Mouse (Mus musculus) activated CD4-positive, CD25-positive, alpha-beta regulatory T cell, adult 4 months (primary cell): ENCODE results near the gene Hacl1. TPM values are rescaled to one million over a fixed set of nuclear protein-coding genes. Genes with fewer than 3 reads are reported as not detected.
"Not testable (repeated sequence)": the region's sequence is repeated elsewhere in the genome, so short reads cannot be mapped to it uniquely, and the experiment has no call there.

Experiments
- ATAC-seq: one replicate; pipeline ENCODE4 v1.8.0; 2017
- polyA plus RNA-seq, 2 experiments: library from polyadenylated mRNA; unstranded; fragments of 100-300 nt; shearing (Covaris generic); gene quantifications; one replicate each; pipeline ENCODE4 v1.2.1; 2017

Gene Hacl1
- polyA plus RNA-seq, 2 experiments from 2014 or later = 36.2 to 37.2 TPM

DNA sequence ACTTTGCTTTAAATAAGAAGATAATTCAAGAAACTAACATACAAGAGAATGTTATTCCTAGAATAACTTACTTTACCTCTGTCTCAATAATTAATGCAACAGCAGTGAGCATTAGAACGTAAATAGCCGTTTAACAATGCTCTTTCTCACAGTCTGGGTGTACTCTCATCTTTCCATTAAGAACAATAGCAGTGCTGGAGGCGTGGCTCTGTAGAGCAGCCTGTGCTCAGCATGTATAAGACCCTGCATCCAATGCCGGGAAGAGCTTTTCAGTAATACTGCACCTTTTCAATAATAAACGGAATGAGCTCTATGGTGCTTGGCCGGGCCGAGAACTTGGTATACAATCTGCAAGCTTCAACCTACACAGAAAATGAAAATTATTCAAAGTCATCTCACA lies 10.4 kb downstream of the Hacl1 start:
- no peak for ATAC-seq

DNA sequence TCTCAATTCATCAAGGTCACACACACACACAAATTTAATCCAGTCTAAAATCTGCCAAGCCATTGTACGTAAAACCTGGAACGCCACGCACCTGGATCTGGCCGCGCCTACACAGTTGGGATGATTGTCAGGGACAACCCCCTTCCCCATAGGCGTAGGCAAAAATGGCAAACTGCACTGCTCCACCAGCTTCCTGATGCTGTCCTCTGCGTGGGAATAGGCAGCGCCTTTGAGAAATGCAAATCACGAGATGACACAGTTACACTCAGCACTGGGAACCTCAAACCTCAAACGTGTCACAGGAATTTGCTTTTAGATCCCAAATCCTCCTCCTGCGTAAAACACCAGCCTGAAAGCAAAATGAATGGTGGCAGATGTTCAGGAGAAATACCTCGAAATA lies 18.3 kb downstream of the Hacl1 start:
- ATAC-seq = no peak

- no peak for ATAC-seq
These were observed 20.4 kb downstream of the Hacl1 start for GRCm38 (mm10) chr14:31620591-31621223.

DNA sequence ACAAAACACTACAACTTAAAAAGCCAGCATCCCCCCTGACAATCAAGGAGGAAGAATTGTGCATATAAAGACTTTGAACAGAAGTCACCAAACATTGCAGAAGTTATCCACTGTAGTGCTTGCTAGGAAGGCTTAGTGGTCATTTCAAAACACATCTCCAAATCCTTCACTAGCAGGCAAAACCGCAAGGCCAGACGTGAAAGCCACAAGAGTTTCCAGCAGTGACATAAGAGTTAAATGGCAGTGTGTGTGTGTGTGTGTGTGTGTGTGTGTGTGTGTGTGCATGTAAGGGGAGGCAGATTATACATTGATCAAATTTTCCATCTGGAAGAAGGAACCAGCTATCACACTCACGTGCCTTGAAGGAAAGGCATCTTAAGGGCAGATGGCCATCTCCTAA lies 23.1 kb downstream of the Hacl1 start:
- no peak for ATAC-seq

- no peak for ATAC-seq
These were observed 23.9 kb downstream of the Hacl1 start for GRCm38 (mm10) chr14:31617204-31617603.

- no peak for ATAC-seq
These were observed 27.4 kb downstream of the Hacl1 start for GRCm38 (mm10) chr14:31613671-31614070.

- ATAC-seq = no peak
These were observed 29.1 kb downstream of the Hacl1 start for GRCm38 (mm10) chr14:31611986-31612385.

GRCm38 (mm10) chr14:31605514-31605913 lies 35.6 kb downstream of the Hacl1 start:
- ATAC-seq = no peak

DNA sequence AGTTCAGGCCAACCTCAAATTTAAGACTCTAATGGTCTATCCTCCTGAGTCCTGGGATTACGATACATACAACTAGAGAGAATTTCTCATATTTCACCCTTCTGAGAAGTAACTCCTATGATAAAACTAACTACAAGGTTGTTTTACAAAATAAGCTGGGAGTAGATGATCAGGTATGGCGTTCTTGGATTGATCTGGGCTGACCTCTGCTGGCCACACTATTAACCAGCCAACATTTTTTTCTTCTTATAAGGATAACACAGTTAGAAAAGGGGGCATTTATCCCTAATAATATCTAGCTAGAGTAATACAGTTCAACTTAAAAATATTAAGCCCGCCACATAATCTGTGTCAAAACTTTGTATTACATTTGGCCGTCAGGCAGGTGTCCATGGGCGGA lies 36.2 kb downstream of the Hacl1 start:
- ATAC-seq = no peak

- not testable (repeated sequence) for ATAC-seq
These were observed 38.5 kb downstream of the Hacl1 start for GRCm38 (mm10) chr14:31602616-31602979.

GRCm38 (mm10) chr14:31601908-31602615 lies 39.0 kb downstream of the Hacl1 start:
- no peak for ATAC-seq

DNA sequence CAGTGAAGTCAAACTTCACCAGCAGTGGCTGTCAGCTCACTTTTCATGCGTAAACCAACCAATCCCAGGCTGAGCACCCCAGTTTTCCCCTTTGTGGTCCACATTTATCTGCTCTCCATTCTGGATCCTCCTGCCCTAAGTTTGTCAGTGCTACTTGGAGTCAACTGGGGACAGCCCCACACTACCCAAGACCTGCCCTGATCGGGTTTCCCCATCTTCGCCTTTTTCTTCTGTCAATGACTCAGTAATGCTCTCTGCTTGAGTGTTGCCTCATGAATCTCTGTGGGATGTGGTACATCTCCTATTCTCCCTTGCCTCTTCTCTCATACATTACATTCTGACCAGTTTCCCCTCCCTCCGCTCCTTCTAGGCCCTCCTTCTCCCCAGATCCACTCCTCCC lies 43.6 kb downstream of the Hacl1 start:
- peak; percentile 40 for ATAC-seq

DNA sequence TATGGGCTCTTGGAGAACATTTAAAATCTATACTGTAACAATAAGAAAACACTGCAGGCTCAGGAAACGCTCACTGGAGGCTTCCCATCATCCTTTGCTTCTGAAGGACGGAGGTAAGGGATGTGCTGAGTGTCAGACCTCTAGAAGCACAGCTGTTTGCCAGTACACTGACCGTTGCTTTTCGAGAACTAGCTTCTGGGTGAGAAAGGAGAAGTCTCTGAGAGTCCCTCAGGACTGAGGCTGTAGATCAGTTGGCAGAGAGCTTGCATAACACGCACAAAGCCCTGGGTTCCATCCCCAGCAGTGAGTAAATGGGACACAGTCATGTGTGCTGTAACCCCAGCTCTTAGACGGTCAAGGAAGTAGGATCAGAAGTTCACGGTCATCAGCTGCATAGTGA lies 44.7 kb downstream of the Hacl1 start:
- ATAC-seq = no peak

DNA sequence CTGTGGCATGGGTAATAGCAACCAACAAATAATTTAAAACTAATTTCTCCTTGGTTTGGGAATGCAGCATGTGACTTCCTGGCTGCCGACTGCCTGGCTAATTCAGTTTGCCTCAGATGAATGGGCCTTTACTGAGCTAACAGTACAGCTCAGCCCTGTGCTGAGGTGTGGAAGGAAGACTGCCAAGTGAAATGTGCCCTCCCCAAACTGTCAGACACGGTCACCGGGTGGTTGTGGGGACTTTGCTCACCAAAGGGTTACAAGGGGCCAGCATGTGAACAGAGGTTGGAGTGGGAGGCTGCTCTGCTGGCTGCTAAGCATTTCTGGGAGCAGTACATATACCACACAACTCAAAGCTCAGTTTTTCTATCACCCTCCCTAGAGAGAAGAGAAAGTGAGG lies 46.4 kb downstream of the Hacl1 start:
- no peak for ATAC-seq

- ATAC-seq = no peak
These were observed 48.0 kb downstream of the Hacl1 start for GRCm38 (mm10) chr14:31593036-31593435.

DNA sequence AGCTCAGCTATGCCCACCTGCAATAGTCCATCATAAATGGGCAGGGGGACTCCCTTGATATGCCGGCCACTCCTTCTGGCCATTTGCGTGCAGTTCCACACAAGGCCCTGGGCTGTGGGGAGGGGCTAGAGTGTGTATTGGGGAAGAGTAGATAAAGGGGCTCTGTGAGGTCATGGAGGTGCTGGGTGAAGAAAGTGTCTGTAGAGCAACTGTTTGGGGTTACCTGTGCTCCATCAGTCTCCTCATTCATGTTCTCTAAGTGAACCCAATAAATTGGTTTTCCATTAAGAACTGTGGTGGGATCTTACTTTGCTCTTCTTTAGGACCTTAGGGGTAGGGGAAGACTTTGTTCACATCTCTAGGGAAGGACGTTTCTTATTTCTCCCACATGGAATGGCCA lies 49.8 kb downstream of the Hacl1 start, which contains the start of gene Colq:
Gene Colq (minus strand): TSS at position 101 of the 400 bp plus-strand sequence.
- no peak for ATAC-seq

GRCm38 (mm10) chr14:31586451-31586850 lies 54.6 kb downstream of the Hacl1 start:
- no peak for ATAC-seq

DNA sequence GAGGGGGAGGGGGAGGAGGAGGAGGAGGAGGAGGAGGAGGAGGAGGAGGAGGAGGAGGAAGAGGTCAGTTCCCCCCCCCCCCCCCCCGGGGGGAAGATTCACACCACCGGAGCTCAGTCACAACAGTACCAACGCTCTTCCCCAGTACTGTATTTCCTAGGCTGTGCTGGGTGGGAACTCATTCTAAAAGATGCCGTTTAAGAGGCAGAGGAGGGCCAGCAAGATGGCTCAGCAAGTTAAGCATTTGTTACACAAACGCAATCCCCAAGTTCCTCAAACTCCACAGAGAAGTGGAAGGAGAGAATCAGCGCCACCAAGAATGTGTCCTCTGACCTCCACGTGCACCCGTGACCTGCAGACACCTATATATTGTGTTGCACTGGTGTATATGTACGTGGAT lies 58.0 kb downstream of the Hacl1 start:
- no peak for ATAC-seq

DNA sequence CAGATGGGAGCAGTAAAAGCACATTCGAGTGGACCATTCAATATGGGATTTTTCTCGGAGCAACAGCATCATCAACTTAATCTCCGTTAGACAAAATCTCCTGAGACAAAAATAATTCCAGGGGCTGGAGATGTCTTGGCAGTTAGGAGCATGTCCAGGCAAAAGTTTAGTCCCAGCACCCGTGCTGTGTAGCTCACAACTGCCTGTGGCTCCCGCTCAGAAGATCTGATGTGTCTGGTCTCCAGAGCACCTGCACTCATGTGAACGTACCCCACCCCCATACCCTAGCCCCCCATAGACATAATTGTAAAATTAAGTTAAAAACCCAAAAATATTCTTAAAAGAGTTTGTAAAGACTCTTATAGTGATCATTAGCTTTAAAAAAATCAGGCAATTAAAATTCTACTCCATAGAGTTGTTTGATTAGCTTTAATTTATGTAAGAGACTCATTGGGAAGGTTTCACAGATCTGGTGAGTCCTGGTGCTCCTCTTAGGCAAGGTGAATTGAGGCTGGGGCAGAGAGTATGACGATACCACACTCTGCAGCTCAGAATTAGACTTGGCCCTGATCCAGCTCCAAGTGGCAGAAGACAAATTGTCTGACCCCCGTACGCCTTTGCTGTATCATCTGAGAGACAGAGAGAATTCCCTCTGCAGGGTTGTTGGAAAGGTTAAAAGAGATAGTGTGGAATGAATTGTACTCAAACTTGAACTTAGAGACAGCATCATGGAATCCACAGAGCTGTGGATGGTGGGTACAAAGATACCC lies 62.9 kb downstream of the Hacl1 start:
- no peak for ATAC-seq

- no peak for ATAC-seq
These were observed 64.0 kb downstream of the Hacl1 start for GRCm38 (mm10) chr14:31576846-31577697.

- ATAC-seq = no peak
These were observed 65.2 kb downstream of the Hacl1 start for GRCm38 (mm10) chr14:31575866-31576265.

DNA sequence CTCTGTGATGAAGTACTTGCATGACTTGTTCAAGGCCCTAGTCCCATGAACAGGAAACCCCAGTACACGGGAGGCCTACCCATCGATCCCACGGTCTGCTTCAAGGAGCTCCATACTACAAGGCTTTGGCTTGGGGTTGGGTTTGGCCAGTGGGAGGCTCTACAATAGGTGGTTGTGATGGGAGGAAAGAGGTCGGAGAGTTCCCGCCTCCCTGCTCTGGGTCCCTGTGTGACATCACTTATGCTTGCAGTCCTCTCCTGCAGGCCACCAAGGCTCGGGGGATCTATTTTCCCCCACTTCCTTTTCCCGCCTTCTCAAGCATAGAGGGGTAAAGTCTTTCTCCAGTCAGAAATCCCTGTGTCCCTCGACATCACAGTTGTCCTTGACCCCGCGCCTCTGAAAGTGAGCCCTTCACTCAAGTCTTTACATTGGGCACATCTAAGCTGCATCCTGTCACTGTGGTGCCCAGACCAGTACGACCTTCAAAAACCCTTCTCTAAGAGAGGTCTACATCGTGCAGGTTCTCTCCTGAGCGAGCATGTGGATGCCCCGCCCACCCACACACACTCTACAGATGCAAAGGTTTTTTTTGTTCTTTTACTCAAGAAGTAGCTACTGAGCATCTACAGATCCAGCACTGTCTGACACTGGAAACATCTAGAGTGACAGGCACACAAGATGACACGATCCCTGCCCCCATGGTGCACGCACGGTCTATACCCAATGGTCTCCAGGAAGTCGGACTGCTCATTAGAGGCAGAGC lies 66.0 kb downstream of the Hacl1 start:
- peak; percentile 43 for ATAC-seq
